ENCODE assay signal across 9 mouse cellular contexts in genomic region chr17:29773339-29773738, GRCm38 (mm10). TPM values are rescaled to one million over a fixed set of nuclear protein-coding genes. Genes with fewer than 3 reads are reported as not detected.
DNase-seq lines count a peak whose midpoint lies in the region; ATAC-seq and TF ChIP-seq lines count a peak whose summit lies in the region.
"Had no signal": no experiment of that assay in that cellular context is flagged by ENCODE, and none has a peak within 500 bp of the region (broad histone marks: within the 10 kb centered on the region; RNA-seq: fewer than 3 reads in every experiment).

No protein-coding gene starts in this region.

- H3K79me2 ChIP-seq in MEL (ENCODE audit: control insufficient read depth, insufficient read depth, low read length, poor library complexity): no peaks in the 10 kb centered on the region

- no peaks in the 10 kb centered on the region for H3K36me3 ChIP-seq in kidney, embryonic 16.5 days (ENCODE audit: insufficient read depth, low read length)
- peaks cover 0 to 4% of the 10 kb centered on the region in 2 experiments; a peak in 2 of 4 replicates for H3K36me3 ChIP-seq in MEL (ENCODE audit: control insufficient read depth in 1 of 2, insufficient read depth in 2 of 2, low read length in 2 of 2)
- H3K36me3 ChIP-seq in lung, postnatal 0 days (ENCODE audit: insufficient read depth, low read length): no peaks in the 10 kb centered on the region
- H3K36me3 ChIP-seq: limb, embryonic 15.5 days had no signal

- H3K27ac ChIP-seq in kidney, embryonic 16.5 days (ENCODE audit: low read length): no peak overlapping the region
- H3K27ac ChIP-seq in MEL (ENCODE audit: control insufficient read depth, low read depth, low read length): no peak overlapping the region
- H3K27ac ChIP-seq in lung, postnatal 0 days (ENCODE audit: low read length): no peak overlapping the region
- H3K27ac ChIP-seq: limb, embryonic 15.5 days had no signal

- no peaks in the 10 kb centered on the region for H3K4me1 ChIP-seq in kidney, embryonic 16.5 days (ENCODE audit: insufficient read depth, low read length)
- H3K4me1 ChIP-seq in MEL (ENCODE audit: control insufficient read depth in 1 of 2, insufficient read depth in 2 of 2, low read length in 2 of 2): peaks cover 0 to 15% of the 10 kb centered on the region in 2 experiments; a peak in 2 of 4 replicates
- no peaks in the 10 kb centered on the region for H3K4me1 ChIP-seq in lung, postnatal 0 days (ENCODE audit: insufficient read depth, low read depth, low read length)

- no peak for ATAC-seq in kidney, embryonic 16.5 days (ENCODE audit: low FRiP score, low TSS enrichment)
- ATAC-seq in hematopoietic stem cell, adult 5-6 weeks (replicated peaks in 1 of 2; ENCODE audit: insufficient read depth in 1 of 2, low FRiP score in 2 of 2, low TSS enrichment in 1 of 2, low read depth in 1 of 2, poor library complexity in 2 of 2, severe bottlenecking in 2 of 2): peak; percentile 61 to 73; a peak in 3 of 4 replicates
- peak; percentile 44; the same call in 1 of the 2 replicates for ATAC-seq in lung, postnatal 0 days
- no peak for ATAC-seq in inflammation-experienced regulatory T-cells, adult 6 months

- 19% methylated on average over 14 of the region's 14 CpGs for whole genome bisulfite sequencing in kidney, embryonic 16.5 days
- 18% methylated on average over 14 of the region's 14 CpGs for WGBS in lung, postnatal 0 days

- peak; percentile 65 for TF ChIP-seq RAD21 in MEL (IDR thresholded peaks at IDR 0.05; ENCODE audit: low read depth, low read length)

- peak; percentile 91 to 94 (median 92) for TF ChIP-seq CTCF in MEL (IDR thresholded peaks at IDR 0.05 in 2 of 3, conservative IDR thresholded peaks at IDR 0.05 in 1 of 3; ENCODE audit: control insufficient read depth in 1 of 3, insufficient read depth in 1 of 3, low read depth in 2 of 3, low read length in 3 of 3, poor library complexity in 1 of 3, severe bottlenecking in 1 of 3)
- peak; percentile 88 for TF ChIP-seq CTCF in lung, postnatal 0 days (IDR thresholded peaks at IDR 0.05)

- no peaks in the 10 kb centered on the region; the same call in 1 of the 2 replicates for H3K27me3 ChIP-seq in kidney, embryonic 16.5 days (ENCODE audit: insufficient read depth, low read length)
- peaks cover 0 to 2% of the 10 kb centered on the region in 2 experiments; a peak in 1 of 4 replicates for H3K27me3 ChIP-seq in MEL (ENCODE audit: control insufficient read depth in 1 of 2, insufficient read depth in 2 of 2, low read length in 2 of 2)
- no peaks in the 10 kb centered on the region for H3K27me3 ChIP-seq in lung, postnatal 0 days (replicated peaks; ENCODE audit: insufficient read depth, low read length)
- H3K27me3 ChIP-seq: limb, embryonic 15.5 days had no signal

- TF ChIP-seq POLR2A in MEL (IDR thresholded peaks at IDR 0.05; ENCODE audit: control insufficient read depth in 1 of 2, insufficient read depth in 1 of 2, low read depth in 1 of 2, low read length in 2 of 2, poor library complexity in 1 of 2): no peak

- DNase-seq in kidney, adult 18-20 months: peak; percentile 54
- peak; percentile 78 for DNase-seq in MEL (ENCODE audit: low read depth, low spot score)
- peak; percentile 74 for DNase-seq in cerebellum, adult 9-10 months
- DNase-seq in lung, postnatal 0 days (ENCODE audit: low spot score): peak; percentile 54
- DNase-seq in spleen, adult 18-20 months: peak; percentile 28 to 60

- H3K4me2 ChIP-seq in kidney, embryonic 16.5 days (replicated peaks; ENCODE audit: low read depth, low read length): no peak overlapping the region
- H3K4me2 ChIP-seq in lung, postnatal 0 days (replicated peaks; ENCODE audit: low read depth, low read length): no peak overlapping the region
- H3K4me2 ChIP-seq: limb, embryonic 15.5 days had no signal

- no peaks in the 10 kb centered on the region for H3K9me3 ChIP-seq in kidney, embryonic 16.5 days (ENCODE audit: low read length)
- no peaks in the 10 kb centered on the region for H3K9me3 ChIP-seq in MEL (replicated peaks; ENCODE audit: insufficient read depth, low read length)
- H3K9me3 ChIP-seq in lung, postnatal 0 days (ENCODE audit: low read length): no peaks in the 10 kb centered on the region
- H3K9me3 ChIP-seq: limb, embryonic 15.5 days had no signal

- no peak overlapping the region for H3K9ac ChIP-seq in kidney, embryonic 16.5 days (replicated peaks; ENCODE audit: low read length)
- H3K9ac ChIP-seq in MEL (ENCODE audit: control insufficient read depth, low read depth, low read length, poor library complexity, severe bottlenecking): no peak overlapping the region
- H3K9ac ChIP-seq in lung, postnatal 0 days (replicated peaks; ENCODE audit: low read depth): no peak overlapping the region
- H3K9ac ChIP-seq: limb, embryonic 15.5 days had no signal

- no peak for TF ChIP-seq EP300 in MEL (IDR thresholded peaks at IDR 0.05; ENCODE audit: low read depth in 1 of 2, low read length in 2 of 2)
- TF ChIP-seq EP300 in lung, postnatal 0 days (IDR thresholded peaks at IDR 0.05): no peak

- no peak overlapping the region for H3K4me3 ChIP-seq in kidney, embryonic 16.5 days (ENCODE audit: low read length)
- peak overlapping the region; percentile 21 to 22; a peak in 2 of 4 replicates for H3K4me3 ChIP-seq in MEL (ENCODE audit: control insufficient read depth in 1 of 2, insufficient read depth in 1 of 2, low read depth in 2 of 2, low read length in 2 of 2)
- H3K4me3 ChIP-seq in lung, postnatal 0 days (ENCODE audit: low read depth, low read length): no peak overlapping the region
- H3K4me3 ChIP-seq: limb, embryonic 15.5 days had no signal

TF ChIP-seq in MEL, 35 proteins besides CTCF, POLR2A, EP300 and RAD21:
- no peak for TF ChIP-seq ZNF384 (IDR thresholded peaks at IDR 0.05; ENCODE audit: low read depth, low read length)
- TF ChIP-seq SMC3 (IDR thresholded peaks at IDR 0.05; ENCODE audit: low read depth, low read length): peak; percentile 92
- no peak for TF ChIP-seq MYB (IDR thresholded peaks at IDR 0.05; ENCODE audit: low read depth, low read length)
- TF ChIP-seq USF1 (IDR thresholded peaks at IDR 0.05; ENCODE audit: low read depth, low read length): peak; percentile 96
- TF ChIP-seq HCFC1 (IDR thresholded peaks at IDR 0.05; ENCODE audit: low read depth, low read length): peak; percentile 47
- TF ChIP-seq NRF1 (IDR thresholded peaks at IDR 0.05; ENCODE audit: insufficient read depth, low read depth, low read length, poor library complexity, severe bottlenecking): no peak
- no peak for TF ChIP-seq POLR2AphosphoS2 (IDR thresholded peaks at IDR 0.05; ENCODE audit: low read length)
- TF ChIP-seq TBP (IDR thresholded peaks at IDR 0.05; ENCODE audit: low read depth, low read length): no peak
- no peak for TF ChIP-seq E2F4 (IDR thresholded peaks at IDR 0.05; ENCODE audit: borderline replicate concordance, low read depth, low read length)
- no peak for TF ChIP-seq CHD1 (IDR thresholded peaks at IDR 0.05; ENCODE audit: low read depth, low read length)
- TF ChIP-seq TAL1 (IDR thresholded peaks at IDR 0.05; ENCODE audit: low read length): no peak
- no peak for TF ChIP-seq NELFE (IDR thresholded peaks at IDR 0.05; ENCODE audit: low read depth, low read length)
- peak; percentile 54; the same call in 1 of the 2 replicates for TF ChIP-seq MYC (IDR thresholded peaks at IDR 0.05; ENCODE audit: low read depth, low read length)
- TF ChIP-seq JUND (IDR thresholded peaks at IDR 0.05; ENCODE audit: low read depth, low read length): no peak
- TF ChIP-seq MAX (IDR thresholded peaks at IDR 0.05; ENCODE audit: low read length): peak; percentile 93
- TF ChIP-seq ZC3H11A (IDR thresholded peaks at IDR 0.05; ENCODE audit: low read depth, low read length): peak; percentile 60
- no peak for TF ChIP-seq GATA1 (IDR thresholded peaks at IDR 0.05; ENCODE audit: low read depth, low read length)
- no peak for TF ChIP-seq TCF12 (IDR thresholded peaks at IDR 0.05; ENCODE audit: low read depth, low read length)
- no peak for TF ChIP-seq POLR2AphosphoS5 (IDR thresholded peaks at IDR 0.05; ENCODE audit: borderline replicate concordance, low read depth, low read length)
- TF ChIP-seq MXI1 (IDR thresholded peaks at IDR 0.05; ENCODE audit: low read depth, low read length): no peak
- no peak for TF ChIP-seq ELF1 (IDR thresholded peaks at IDR 0.05; ENCODE audit: low read depth, low read length)
- TF ChIP-seq UBTF (IDR thresholded peaks at IDR 0.05; ENCODE audit: borderline replicate concordance, insufficient read depth, low read depth, low read length): no peak
- TF ChIP-seq USF2 (IDR thresholded peaks at IDR 0.05; ENCODE audit: borderline replicate concordance in 1 of 2, insufficient read depth in 1 of 2, low read depth in 1 of 2, low read length in 2 of 2): peak; percentile 57 to 74
- no peak for TF ChIP-seq RCOR1 (IDR thresholded peaks at IDR 0.05; ENCODE audit: low read depth, low read length)
- no peak for TF ChIP-seq ZKSCAN1 (IDR thresholded peaks at IDR 0.05; ENCODE audit: low read depth, low read length)

RNA-seq across cellular contexts. Expression of gene Ccdc167, which starts 56.5 kb away (rescaled TPM):
- polyA plus RNA-seq in kidney, embryonic 16.5 days (2015; fragmentation: Nextera tagmentation; extraction: Ambion mirVana): 12.5 and 13.7 TPM in 2 replicates
- 12.2 and 13.4 TPM in 2 replicates for total RNA-seq in MEL (2012; rRNA removed)
- polyA plus RNA-seq in MEL (2012; ENCODE audit: insufficient read depth in 1 of 2, insufficient read length in 2 of 2, low read depth in 1 of 2, low replicate concordance in 2 of 2, missing spikeins in 1 of 2): 10 to 100 TPM in 1 of 2 experiments, not detected in 1; 12.1 TPM
- total RNA-seq in hematopoietic stem cell, adult 5-6 weeks (2017): 8.1 and 14.5 TPM in 2 replicates
- 4.1 and 4.9 TPM in 2 replicates for polyA plus RNA-seq in lung, postnatal 0 days (2015; fragmentation: Nextera tagmentation; extraction: Ambion mirVana)
- polyA plus RNA-seq in inflammation-experienced regulatory T-cells, adult 6 months (2017; shearing (Covaris generic)): 10 to 100 TPM in 1 of 3 experiments, 1 to 10 TPM in 2; 5.5 to 12.3 (median 8.5) TPM

Comparison
In these comparisons a context has a peak if more than half of its experiments do, and no peak if none do; other contexts are left out.
1. ATAC-seq: peak in hematopoietic stem cell, adult 5-6 weeks (2 of 2) and lung, postnatal 0 days (single experiment); none in kidney, embryonic 16.5 days (single experiment) and inflammation-experienced regulatory T-cells, adult 6 months (single experiment).
2. H3K4me3 ChIP-seq: peak in MEL (2 of 2); none in kidney, embryonic 16.5 days (single experiment) and lung, postnatal 0 days (single experiment).
3. Peak in every context shown above with its lines, with median percentiles within 50 percentile points of each other: DNase-seq.